Mouse (Mus musculus): ENCODE data around the gene Pik3r2. TPM values are rescaled to one million over a fixed set of nuclear protein-coding genes. Genes with fewer than 3 reads are reported as not detected.

Gene Pik3r2
- total RNA-seq, 1 experiment from 2014 or later = 10.3 TPM

GRCm38 (mm10) chr8:70802786-70803510 is 26.4 kb upstream of the Pik3r2 start:
- no peak for ATAC-seq (replicated peaks; ENCODE audit: insufficient number of reproducible peaks, low FRiP score, low TSS enrichment, poor library complexity, severe bottlenecking)

- no peak for ATAC-seq (replicated peaks; ENCODE audit: insufficient number of reproducible peaks, low FRiP score, low TSS enrichment, poor library complexity, severe bottlenecking)
These were observed 25.3 kb upstream of the Pik3r2 start for GRCm38 (mm10) chr8:70801830-70802229.

GRCm38 (mm10) chr8:70801156-70801555 is 24.6 kb upstream of the Pik3r2 start:
- no peak for ATAC-seq (replicated peaks; ENCODE audit: insufficient number of reproducible peaks, low FRiP score, low TSS enrichment, poor library complexity, severe bottlenecking)

- ATAC-seq (replicated peaks; ENCODE audit: insufficient number of reproducible peaks, low FRiP score, low TSS enrichment, poor library complexity, severe bottlenecking) = no peak
These were observed 24.1 kb upstream of the Pik3r2 start for GRCm38 (mm10) chr8:70800648-70801047.

DNA sequence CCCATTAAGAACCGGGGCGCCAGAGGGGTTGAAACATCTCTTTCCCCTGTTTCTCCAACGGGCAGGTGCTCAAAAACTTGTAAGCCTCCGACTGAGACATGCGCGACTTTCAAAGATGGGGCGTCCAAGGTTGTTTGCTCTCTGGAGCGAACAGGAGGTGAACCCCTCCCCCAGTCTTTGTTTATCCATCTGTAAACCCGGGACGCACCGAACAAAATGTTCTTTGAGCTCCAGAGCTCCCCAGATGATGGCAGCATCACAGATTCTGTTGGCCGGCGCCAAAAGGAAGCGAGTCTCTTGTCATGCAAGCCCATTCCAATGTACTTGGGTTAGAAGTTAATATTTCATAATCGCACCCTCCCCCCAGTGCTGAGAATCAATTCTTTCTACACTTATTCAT is 21.8 kb upstream of the Pik3r2 start:
- ATAC-seq (replicated peaks; ENCODE audit: insufficient number of reproducible peaks, low FRiP score, low TSS enrichment, poor library complexity, severe bottlenecking) = no peak

DNA sequence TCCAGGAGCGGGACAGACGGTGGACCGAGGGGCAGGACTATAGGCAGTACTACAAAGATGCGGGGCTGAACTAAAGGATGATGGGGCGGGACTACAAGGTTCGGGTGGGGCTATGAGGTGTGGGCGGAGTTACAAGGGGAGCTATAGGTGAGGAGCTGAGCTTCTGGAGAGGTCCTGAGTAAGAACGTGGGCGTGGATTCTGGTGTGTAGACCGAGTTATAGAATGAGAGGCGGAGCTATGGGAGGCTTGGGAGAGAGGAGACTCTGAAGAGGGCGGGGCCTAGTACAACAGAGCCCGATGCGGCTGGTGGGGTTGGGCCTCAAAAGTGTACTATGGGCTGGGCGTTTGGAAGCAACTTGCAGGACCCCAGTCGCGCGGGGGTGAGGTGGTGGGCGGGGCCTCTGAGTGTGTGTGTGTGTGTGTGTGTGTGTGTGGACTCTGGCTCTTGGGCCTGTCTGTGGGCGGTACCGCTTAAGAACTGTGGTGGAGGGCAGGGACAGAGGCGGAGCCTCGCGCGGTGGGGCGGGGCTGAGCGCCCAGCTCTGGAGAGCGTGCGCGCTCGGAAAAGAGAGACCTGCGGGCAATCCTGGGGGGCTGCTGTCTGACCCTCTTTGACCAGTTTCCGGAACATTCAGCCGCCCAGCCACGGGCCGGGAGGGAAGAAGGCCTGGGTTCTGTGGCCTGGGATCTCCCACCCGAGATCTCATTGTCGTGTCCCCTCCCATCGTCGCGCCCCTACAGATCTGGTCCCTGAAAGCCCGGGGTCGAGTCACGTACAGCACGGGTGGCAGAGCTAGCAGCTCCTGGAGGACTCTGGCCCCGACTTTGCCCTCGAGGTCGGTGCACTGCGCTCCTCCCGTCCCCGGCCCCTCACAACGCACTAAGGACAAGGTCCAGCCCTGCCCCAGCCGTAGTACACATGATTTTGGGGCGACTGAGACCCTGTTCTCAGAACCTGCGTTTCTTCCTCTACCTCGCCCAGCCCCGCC is 20.9 kb upstream of the Pik3r2 start:
- ATAC-seq (replicated peaks; ENCODE audit: insufficient number of reproducible peaks, low FRiP score, low TSS enrichment, poor library complexity, severe bottlenecking) = peak; percentile 39

DNA sequence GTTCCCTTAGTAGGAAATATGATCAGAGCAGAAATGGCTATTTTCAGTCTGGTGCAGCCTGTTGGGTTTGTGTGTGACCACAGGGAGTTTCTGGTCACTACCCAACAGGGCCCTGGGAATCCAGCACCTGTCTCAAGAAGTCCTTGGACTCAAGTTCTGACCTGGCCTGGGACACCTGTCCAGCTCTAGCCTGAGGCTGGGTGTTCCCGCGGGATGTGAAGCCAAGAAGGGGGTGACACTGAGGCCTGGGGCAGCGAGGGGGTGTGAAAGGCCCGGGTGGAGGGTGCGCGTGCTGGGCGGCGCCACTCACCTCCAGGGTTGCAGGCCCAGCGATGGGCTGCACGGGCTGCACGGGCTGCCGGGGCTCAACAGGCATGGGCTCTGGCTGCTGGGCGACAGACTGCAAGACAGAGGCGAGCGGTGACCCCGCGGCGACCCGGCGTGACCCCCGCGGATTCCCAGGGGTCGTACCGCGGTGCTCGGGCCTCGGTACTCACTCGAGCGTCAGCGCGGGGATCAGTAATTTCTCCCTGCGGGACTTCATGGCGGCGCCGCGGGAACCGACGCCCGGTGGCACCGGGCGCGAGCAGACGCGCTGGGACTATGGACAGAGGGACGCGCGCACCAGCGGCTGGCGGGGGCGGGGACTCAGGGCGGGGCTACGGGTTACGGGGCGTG is 20.0 kb upstream of the Pik3r2 start:
- no peak for ATAC-seq (replicated peaks; ENCODE audit: insufficient number of reproducible peaks, low FRiP score, low TSS enrichment, poor library complexity, severe bottlenecking)

DNA sequence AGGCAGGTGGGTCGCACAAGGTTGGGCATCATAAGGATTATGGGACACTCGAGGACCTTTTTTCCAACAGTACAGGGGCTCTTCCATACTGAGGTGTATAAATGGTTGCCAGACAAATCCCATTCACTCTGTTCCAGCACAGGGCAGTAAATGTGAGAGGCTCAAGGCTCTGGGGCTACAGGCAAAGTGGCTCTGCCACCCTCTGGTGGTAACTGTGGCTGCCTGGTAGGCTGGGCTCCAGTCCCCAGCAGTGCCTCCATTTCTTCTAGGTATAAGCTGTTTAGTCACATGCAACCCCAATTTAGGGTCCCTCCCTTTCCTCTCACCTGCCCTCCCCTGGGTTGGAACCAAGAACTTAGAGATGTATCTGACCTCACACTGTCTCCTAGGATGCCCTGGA is 18.9 kb upstream of the Pik3r2 start:
- no peak for ATAC-seq (replicated peaks; ENCODE audit: insufficient number of reproducible peaks, low FRiP score, low TSS enrichment, poor library complexity, severe bottlenecking)

DNA sequence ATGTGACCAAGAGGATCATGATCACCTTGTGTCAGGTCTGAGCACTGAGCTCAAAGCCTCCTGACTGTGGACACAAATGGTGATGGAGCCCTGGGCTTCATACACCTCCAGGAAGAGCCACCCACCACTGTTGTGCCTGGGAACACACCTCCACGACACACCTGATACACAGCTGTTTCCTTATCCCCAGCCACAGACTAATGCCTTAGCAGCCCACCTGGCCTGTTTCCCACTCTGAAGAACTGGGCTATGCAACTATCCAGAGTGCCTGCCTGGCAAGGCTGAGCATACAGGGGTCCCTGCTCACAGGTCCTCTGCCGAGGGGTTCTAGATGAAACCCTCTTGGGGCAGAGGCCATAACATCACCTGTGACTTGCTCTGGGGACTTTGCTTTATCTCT is 17.7 kb upstream of the Pik3r2 start:
- no peak for ATAC-seq (replicated peaks; ENCODE audit: insufficient number of reproducible peaks, low FRiP score, low TSS enrichment, poor library complexity, severe bottlenecking)

- peak; percentile 14 for ATAC-seq (replicated peaks; ENCODE audit: insufficient number of reproducible peaks, low FRiP score, low TSS enrichment, poor library complexity, severe bottlenecking)
These were observed 16.2 kb upstream of the Pik3r2 start for GRCm38 (mm10) chr8:70792700-70793099.

DNA sequence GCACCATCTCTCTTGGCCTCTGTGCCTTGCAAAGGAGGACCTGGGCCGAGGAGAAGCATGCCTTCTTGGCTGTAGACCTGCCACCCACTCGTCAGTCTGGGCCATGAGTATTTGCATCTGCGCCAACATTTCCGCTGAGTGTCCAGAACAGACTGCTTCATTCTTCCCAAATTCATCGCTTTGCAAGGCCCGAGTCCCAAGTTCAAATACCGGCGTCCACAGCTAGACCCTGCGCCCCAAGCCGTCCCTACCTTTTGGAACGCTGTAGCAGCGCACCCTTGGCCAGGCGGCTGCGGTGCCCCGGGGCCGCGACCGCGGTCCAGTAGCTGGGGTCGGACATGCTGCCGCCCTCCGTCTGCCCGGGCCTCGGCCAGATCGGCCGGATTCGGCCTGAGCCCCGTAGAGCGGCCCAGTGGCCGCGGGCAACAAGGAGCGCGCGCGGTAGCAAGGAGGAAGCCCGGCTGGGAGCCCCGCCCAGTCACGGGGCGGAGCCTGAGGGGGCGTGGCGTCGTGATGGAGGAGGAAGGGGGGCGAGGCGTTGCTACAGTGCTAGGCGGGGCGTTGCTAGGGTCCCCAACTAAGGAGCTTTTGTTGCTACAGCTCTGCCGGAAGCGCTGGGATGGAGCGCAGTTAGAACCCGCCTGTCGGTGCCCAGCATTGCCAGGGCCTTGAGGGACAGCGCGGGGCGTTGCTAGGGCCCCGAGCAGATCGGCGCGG is 15.6 kb upstream of the Pik3r2 start:
- ATAC-seq (replicated peaks; ENCODE audit: insufficient number of reproducible peaks, low FRiP score, low TSS enrichment, poor library complexity, severe bottlenecking) = peak; percentile 60

- peak; percentile 68 for ATAC-seq (replicated peaks; ENCODE audit: insufficient number of reproducible peaks, low FRiP score, low TSS enrichment, poor library complexity, severe bottlenecking)
These were observed 14.8 kb upstream of the Pik3r2 start for GRCm38 (mm10) chr8:70791294-70791701.

DNA sequence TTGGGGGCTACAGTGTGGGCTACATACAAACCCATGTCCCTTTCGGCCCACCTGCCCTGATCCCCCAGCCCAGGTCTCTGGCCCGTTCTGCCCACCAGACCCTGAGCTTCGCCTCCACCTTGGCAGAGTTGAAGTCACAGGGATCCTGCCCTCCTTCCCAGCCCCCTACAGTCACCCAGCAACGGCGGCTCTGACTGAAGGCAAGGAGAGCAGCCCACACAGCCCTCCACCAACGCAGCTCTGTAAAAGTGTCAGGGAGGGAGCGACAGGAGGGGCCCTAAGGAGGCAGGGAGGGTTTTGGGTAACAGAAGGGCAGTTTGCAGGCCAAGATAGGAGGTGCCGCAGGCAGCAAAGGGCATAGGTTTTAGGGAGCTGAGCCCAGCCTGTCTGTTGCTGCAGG is 14.3 kb upstream of the Pik3r2 start:
- no peak for ATAC-seq (replicated peaks; ENCODE audit: insufficient number of reproducible peaks, low FRiP score, low TSS enrichment, poor library complexity, severe bottlenecking)

GRCm38 (mm10) chr8:70789046-70789445 is 12.5 kb upstream of the Pik3r2 start:
- ATAC-seq (replicated peaks; ENCODE audit: insufficient number of reproducible peaks, low FRiP score, low TSS enrichment, poor library complexity, severe bottlenecking) = no peak

- no peak for ATAC-seq (replicated peaks; ENCODE audit: insufficient number of reproducible peaks, low FRiP score, low TSS enrichment, poor library complexity, severe bottlenecking)
These were observed 11.6 kb upstream of the Pik3r2 start for GRCm38 (mm10) chr8:70787941-70788667.

- ATAC-seq (replicated peaks; ENCODE audit: insufficient number of reproducible peaks, low FRiP score, low TSS enrichment, poor library complexity, severe bottlenecking) = no peak
These were observed 10.5 kb upstream of the Pik3r2 start for GRCm38 (mm10) chr8:70787051-70787445.

DNA sequence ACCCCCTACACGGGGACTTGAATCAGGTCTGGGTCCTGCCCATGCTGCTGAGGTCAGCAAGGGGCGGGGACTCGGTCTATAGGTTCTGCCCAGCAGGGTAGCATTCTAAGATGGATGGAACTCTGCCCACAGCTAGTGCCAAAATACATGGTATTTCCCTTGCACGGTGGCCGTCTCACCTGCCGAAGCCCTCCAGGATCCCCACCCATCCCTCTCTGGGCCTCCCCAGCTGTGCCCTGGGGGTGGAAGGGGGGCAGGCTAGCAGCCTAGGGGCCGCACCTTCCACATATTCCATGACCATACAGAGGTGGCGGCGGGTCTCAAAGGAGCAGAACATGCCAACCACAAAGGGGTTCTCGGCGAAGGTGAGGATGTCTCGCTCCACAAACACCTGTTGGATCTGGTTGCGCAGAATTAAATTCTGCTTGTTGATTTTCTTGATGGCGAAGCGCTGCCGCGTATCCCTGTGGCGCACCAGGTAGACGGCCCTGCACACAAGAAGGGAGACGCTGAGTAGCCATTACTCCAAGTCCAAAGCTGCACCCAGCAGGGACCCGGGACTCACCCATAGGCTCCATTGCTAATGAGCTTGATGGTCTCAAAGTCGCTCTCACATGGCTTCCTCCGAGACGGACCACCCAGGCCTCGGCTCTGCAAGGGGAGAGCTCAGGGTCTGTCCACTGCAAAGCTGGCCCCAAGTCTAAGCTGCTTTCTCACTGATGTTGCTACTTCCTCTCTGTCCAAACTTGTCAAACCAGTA is 10.0 kb upstream of the Pik3r2 start:
- no peak for ATAC-seq (replicated peaks; ENCODE audit: insufficient number of reproducible peaks, low FRiP score, low TSS enrichment, poor library complexity, severe bottlenecking)
